ENCODE assay signal across 9 mouse cellular contexts in genomic region chr11:120704486-120705325, GRCm38 (mm10). TPM values are rescaled to one million over a fixed set of nuclear protein-coding genes. Genes with fewer than 3 reads are reported as not detected.
DNase-seq lines count a peak whose midpoint lies in the region; ATAC-seq and TF ChIP-seq lines count a peak whose summit lies in the region.
"Had no signal": no experiment of that assay in that cellular context is flagged by ENCODE, and none has a peak within 500 bp of the region (broad histone marks: within the 10 kb centered on the region; RNA-seq: fewer than 3 reads in every experiment).

No protein-coding gene starts in this region.

- no peak for DNase-seq in heart, postnatal 0 days (ENCODE audit: low spot score)
- DNase-seq in heart, adult 8-10 months (ENCODE audit: low spot score): no peak
- DNase-seq in MN1 (ENCODE audit: low spot score) (peak; percentile 35), adipocyte (ENCODE audit: low spot score) (no peak)
- peak; percentile 89 for DNase-seq in midbrain, embryonic 11.5 days (ENCODE audit: low spot score, missing footprints)
- DNase-seq in adrenal gland, postnatal 4 days (ENCODE audit: low spot score in 2 of 2): no peak
- no peak for DNase-seq in cerebellum, postnatal 4 days (ENCODE audit: low spot score in 2 of 2)
- DNase-seq: kidney, adult 2 months had no signal

- no peak for TF ChIP-seq CTCF in heart, postnatal 0 days (IDR thresholded peaks at IDR 0.05; ENCODE audit: low read depth)

- peaks cover 38% of the 10 kb centered on the region; the same call in 1 of the 2 replicates for H3K36me3 ChIP-seq in heart, postnatal 0 days (replicated peaks; ENCODE audit: control insufficient read depth, insufficient read depth, low read length)
- peaks cover 14% of the 10 kb centered on the region; the same call in 1 of the 2 replicates for H3K36me3 ChIP-seq in embryonic facial prominence, embryonic 15.5 days
- H3K36me3 ChIP-seq in midbrain, embryonic 11.5 days (ENCODE audit: control insufficient read depth, insufficient read depth, low read length): 0 out of 2 replicates have a peak, but pooled peaks cover 2% of the 10 kb centered on the region

- no peak for TF ChIP-seq EP300 in heart, postnatal 0 days (IDR thresholded peaks at IDR 0.05; ENCODE audit: low read depth)

- no peaks in the 10 kb centered on the region for H3K27me3 ChIP-seq in heart, postnatal 0 days (ENCODE audit: control insufficient read depth, insufficient read depth, low read length)
- H3K27me3 ChIP-seq in embryonic facial prominence, embryonic 15.5 days: no peaks in the 10 kb centered on the region
- H3K27me3 ChIP-seq in midbrain, embryonic 11.5 days (ENCODE audit: control insufficient read depth, insufficient read depth, low read length): no peaks in the 10 kb centered on the region

- 45% methylated on average over 8 of the region's 8 CpGs for WGBS in heart, postnatal 0 days
- WGBS in embryonic facial prominence, embryonic 15.5 days: 21% methylated on average over 8 of the region's 8 CpGs
- 13% methylated on average over 8 of the region's 8 CpGs for WGBS in midbrain, embryonic 11.5 days

- no peak overlapping the region for H3K9ac ChIP-seq in heart, postnatal 0 days (replicated peaks; ENCODE audit: low read depth, low read length)
- H3K9ac ChIP-seq in embryonic facial prominence, embryonic 15.5 days: no peak overlapping the region
- peak overlapping the region; percentile 47 for H3K9ac ChIP-seq in midbrain, embryonic 11.5 days (ENCODE audit: low read length)

- H3K4me1 ChIP-seq in heart, postnatal 0 days (ENCODE audit: control insufficient read depth, insufficient read depth): peaks cover 18% of the 10 kb centered on the region
- peaks cover 63% of the 10 kb centered on the region for H3K4me1 ChIP-seq in embryonic facial prominence, embryonic 15.5 days
- H3K4me1 ChIP-seq in midbrain, embryonic 11.5 days (ENCODE audit: control insufficient read depth, insufficient read depth, low read length): peaks cover 36% of the 10 kb centered on the region

- H3K4me3 ChIP-seq in heart, postnatal 0 days (ENCODE audit: low read depth, low read length): no peak overlapping the region
- no peak overlapping the region for H3K4me3 ChIP-seq in embryonic facial prominence, embryonic 15.5 days (replicated peaks)
- H3K4me3 ChIP-seq in midbrain, embryonic 11.5 days (ENCODE audit: low read depth, low read length): no peak overlapping the region

- ATAC-seq in heart, postnatal 0 days (ENCODE audit: insufficient read depth, low read depth): no peak
- ATAC-seq in embryonic facial prominence, embryonic 15.5 days (ENCODE audit: insufficient number of reproducible peaks, low FRiP score, low TSS enrichment, low read depth): no peak
- ATAC-seq in midbrain, embryonic 11.5 days (ENCODE audit: low FRiP score): no peak

- H3K27ac ChIP-seq in heart, postnatal 0 days (ENCODE audit: low read depth): peak overlapping the region; percentile 20; the same call in 1 of the 2 replicates
- peak overlapping the region; percentile 59; the same call in 1 of the 2 replicates for H3K27ac ChIP-seq in embryonic facial prominence, embryonic 15.5 days (replicated peaks)
- no peak overlapping the region for H3K27ac ChIP-seq in midbrain, embryonic 11.5 days (ENCODE audit: low read depth, low read length)

- no peaks in the 10 kb centered on the region for H3K9me3 ChIP-seq in heart, postnatal 0 days (replicated peaks; ENCODE audit: control insufficient read depth, low read length)
- H3K9me3 ChIP-seq in embryonic facial prominence, embryonic 15.5 days (replicated peaks): no peaks in the 10 kb centered on the region
- no peaks in the 10 kb centered on the region for H3K9me3 ChIP-seq in midbrain, embryonic 11.5 days (ENCODE audit: control insufficient read depth, low read length)

- no peak overlapping the region for H3K4me2 ChIP-seq in heart, postnatal 0 days (ENCODE audit: low read depth, low read length)
- no peak overlapping the region for H3K4me2 ChIP-seq in embryonic facial prominence, embryonic 15.5 days (replicated peaks)
- H3K4me2 ChIP-seq in midbrain, embryonic 11.5 days: no peak overlapping the region

RNA-seq across cellular contexts. Expression of gene Cenpx, which starts 8.8 kb away (rescaled TPM):
- 68.7 and 115 TPM in 2 replicates for total RNA-seq in heart, postnatal 0 days (2014; rRNA removed; ENCODE audit: low replicate concordance)
- polyA plus RNA-seq in heart, postnatal 0 days (2015; fragmentation: Nextera tagmentation; extraction: Ambion mirVana): 102 and 114 TPM in 2 replicates
- total RNA-seq in heart, adult 8-10 months (2022): 10 to 100 TPM; 33.2 to 42.8 (median 39.6) TPM
- polyA plus RNA-seq in embryonic facial prominence, embryonic 15.5 days (2015; fragmentation: Nextera tagmentation; extraction: Ambion mirVana): 145 and 157 TPM in 2 replicates
- polyA plus RNA-seq in midbrain, embryonic 11.5 days (2014; fragmentation: Nextera tagmentation; extraction: Ambion mirVana): 119 and 131 TPM in 2 replicates
- 10 to 100 TPM; 49.5 to 52.5 TPM for total RNA-seq in adrenal gland, postnatal 4 days (2021)

RNA-seq across cellular contexts. Expression of gene Lrrc45, which starts 9.0 kb away (rescaled TPM):
- total RNA-seq in heart, postnatal 0 days (2014; rRNA removed; ENCODE audit: low replicate concordance): 11.9 and 28.3 TPM in 2 replicates
- polyA plus RNA-seq in heart, postnatal 0 days (2015; fragmentation: Nextera tagmentation; extraction: Ambion mirVana): 12.4 and 14.2 TPM in 2 replicates
- total RNA-seq in heart, adult 8-10 months (2022): 1 to 10 TPM; 2.9 to 6.0 (median 4.6) TPM
- 69.7 and 82.2 TPM in 2 replicates for polyA plus RNA-seq in embryonic facial prominence, embryonic 15.5 days (2015; fragmentation: Nextera tagmentation; extraction: Ambion mirVana)
- 30.9 TPM in 2 replicates for polyA plus RNA-seq in midbrain, embryonic 11.5 days (2014; fragmentation: Nextera tagmentation; extraction: Ambion mirVana)
- total RNA-seq in adrenal gland, postnatal 4 days (2021): 10 to 100 TPM; 44.2 to 44.8 TPM

RNA-seq across cellular contexts. Expression of gene Rac3, which starts 16.6 kb away (rescaled TPM):
- 9.2 and 12.6 TPM in 2 replicates for total RNA-seq in heart, postnatal 0 days (2014; rRNA removed; ENCODE audit: low replicate concordance)
- polyA plus RNA-seq in heart, postnatal 0 days (2015; fragmentation: Nextera tagmentation; extraction: Ambion mirVana): 1.4 and 1.8 TPM in 2 replicates
- 1 to 10 TPM in 2 of 4 experiments, under 1 TPM in 2; 0.69 to 2.0 (median 1.4) TPM for total RNA-seq in heart, adult 8-10 months (2022)
- 64.5 and 75.4 TPM in 2 replicates for polyA plus RNA-seq in embryonic facial prominence, embryonic 15.5 days (2015; fragmentation: Nextera tagmentation; extraction: Ambion mirVana)
- polyA plus RNA-seq in midbrain, embryonic 11.5 days (2014; fragmentation: Nextera tagmentation; extraction: Ambion mirVana): 9.9 and 12.3 TPM in 2 replicates
- 10 to 100 TPM; 12.7 to 17.4 TPM for total RNA-seq in adrenal gland, postnatal 4 days (2021)

RNA-seq across cellular contexts. Expression of gene Dcxr, which starts 22.4 kb away (rescaled TPM):
- total RNA-seq in heart, postnatal 0 days (2014; rRNA removed; ENCODE audit: low replicate concordance): 5.0 and 10.5 TPM in 2 replicates
- 8.6 and 8.7 TPM in 2 replicates for polyA plus RNA-seq in heart, postnatal 0 days (2015; fragmentation: Nextera tagmentation; extraction: Ambion mirVana)
- 10 to 100 TPM; 12.6 to 20.8 (median 16.1) TPM for total RNA-seq in heart, adult 8-10 months (2022)
- polyA plus RNA-seq in embryonic facial prominence, embryonic 15.5 days (2015; fragmentation: Nextera tagmentation; extraction: Ambion mirVana): 35.9 and 36.6 TPM in 2 replicates
- 10.6 and 12.4 TPM in 2 replicates for polyA plus RNA-seq in midbrain, embryonic 11.5 days (2014; fragmentation: Nextera tagmentation; extraction: Ambion mirVana)
- 10 to 100 TPM; 40.9 to 43.3 TPM for total RNA-seq in adrenal gland, postnatal 4 days (2021)

RNA-seq across cellular contexts. Expression of gene Cbr2, which starts 27.2 kb away (rescaled TPM):
- 12.2 and 19.1 TPM in 2 replicates for total RNA-seq in heart, postnatal 0 days (2014; rRNA removed; ENCODE audit: low replicate concordance)
- polyA plus RNA-seq in heart, postnatal 0 days (2015; fragmentation: Nextera tagmentation; extraction: Ambion mirVana): 2.4 and 43.5 TPM in 2 replicates
- total RNA-seq in heart, adult 8-10 months (2022): 10 to 100 TPM in 3 of 4 experiments, 1 to 10 TPM in 1; 9.3 to 24.0 (median 12.9) TPM
- 193 and 315 TPM in 2 replicates for polyA plus RNA-seq in embryonic facial prominence, embryonic 15.5 days (2015; fragmentation: Nextera tagmentation; extraction: Ambion mirVana)
- polyA plus RNA-seq in midbrain, embryonic 11.5 days (2014; fragmentation: Nextera tagmentation; extraction: Ambion mirVana): 1.00 and 1.1 TPM in 2 replicates
- total RNA-seq in adrenal gland, postnatal 4 days (2021): 1 to 10 TPM; 7.4 to 7.8 TPM

Comparison
In these comparisons a context has a peak if more than half of its experiments do, and no peak if none do; other contexts are left out.
1. DNase-seq: peak in MN1 (single experiment) and midbrain, embryonic 11.5 days (single experiment); none in heart, postnatal 0 days (single experiment), heart, adult 8-10 months (single experiment), adrenal gland, postnatal 4 days (0 of 2), adipocyte (single experiment) and cerebellum, postnatal 4 days (0 of 2).